ENCODE assay signal across 8 mouse cellular contexts in the genomic region with DNA sequence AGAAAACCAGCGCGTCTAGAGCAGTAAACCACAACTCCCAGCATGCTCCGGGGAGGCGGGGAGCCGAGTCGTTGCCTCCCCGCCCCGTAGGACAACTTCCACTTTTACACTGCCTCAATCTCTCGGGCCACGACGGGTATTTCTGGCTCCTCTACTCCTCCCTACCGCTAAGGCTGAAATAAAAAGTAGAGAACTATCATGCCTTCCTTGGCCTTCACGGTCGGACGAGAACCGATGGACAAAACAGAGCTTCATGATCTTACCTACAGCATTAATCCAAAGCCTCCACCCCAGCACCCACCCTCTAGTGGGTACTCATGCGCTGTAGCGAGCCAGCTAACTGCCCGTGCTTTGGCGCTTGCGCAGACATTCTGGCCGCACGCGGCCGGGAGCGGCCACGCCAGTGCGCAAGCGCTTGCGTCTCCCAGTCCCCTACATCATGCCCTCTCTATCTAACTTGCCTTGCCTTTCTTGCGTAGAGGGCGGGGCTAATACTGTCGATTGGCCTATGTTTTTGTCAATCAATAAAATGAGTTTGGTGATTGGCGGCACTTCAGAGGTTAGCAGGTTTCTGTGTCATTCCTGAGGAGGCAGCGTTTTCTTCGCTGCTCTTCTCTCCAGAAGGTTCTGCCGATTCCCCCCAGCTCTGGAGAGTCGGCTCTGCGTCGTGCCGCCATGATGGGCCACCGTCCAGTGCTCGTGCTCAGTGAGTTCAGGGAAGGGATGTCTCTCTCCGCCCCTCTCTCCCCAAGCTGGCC. TPM values are rescaled to one million over a fixed set of nuclear protein-coding genes. Genes with fewer than 3 reads are reported as not detected.
DNase-seq lines count a peak whose midpoint lies in the region; ATAC-seq and TF ChIP-seq lines count a peak whose summit lies in the region.

Gene Tsacc (minus strand): TSS at position 439 of the 758 bp plus-strand sequence.
Gene Cct3 (plus strand): TSS at position 556 of the 758 bp plus-strand sequence.

- H3K36me3 ChIP-seq in C2C12 (ENCODE audit: control insufficient read depth, insufficient read depth) (peaks cover 35% of the 10 kb centered on the region), myocyte (ENCODE audit: control insufficient read depth, insufficient read depth) (peaks cover 28% of the 10 kb centered on the region)
- peaks cover 33% of the 10 kb centered on the region for H3K36me3 ChIP-seq in erythroblast, embryonic 14.5 days (ENCODE audit: control insufficient read depth)
- peaks cover 12% of the 10 kb centered on the region for H3K36me3 ChIP-seq in heart, embryonic 11.5 days (ENCODE audit: control insufficient read depth, insufficient read depth, low read length)
- H3K36me3 ChIP-seq in kidney, embryonic 16.5 days (ENCODE audit: insufficient read depth, low read length) = peaks cover 23% of the 10 kb centered on the region
- peaks cover 24% of the 10 kb centered on the region for H3K36me3 ChIP-seq in liver, adult 2 months (ENCODE audit: control insufficient read depth, insufficient read depth, low read length)
- H3K36me3 ChIP-seq in splenic B cell, adult 2 months (ENCODE audit: control insufficient read depth, insufficient read depth, low read length, poor library complexity, severe bottlenecking) = peaks cover 12% of the 10 kb centered on the region

- ATAC-seq in heart, embryonic 11.5 days (replicated peaks; ENCODE audit: insufficient number of reproducible peaks, low FRiP score, low TSS enrichment) = peak; percentile 97
- peak; percentile 99 for ATAC-seq in kidney, embryonic 16.5 days (ENCODE audit: low FRiP score, low TSS enrichment)

- H3K4me3 ChIP-seq in C2C12 (ENCODE audit: insufficient read depth, poor library complexity, severe bottlenecking) (peak within 1 kb of the TSS; percentile 78), myocyte (peak within 1 kb of the TSS; percentile 78)
- H3K4me3 ChIP-seq in erythroblast, embryonic 14.5 days (replicated peaks) = peak within 1 kb of the TSS; percentile 79
- peak within 1 kb of the TSS; percentile 81 for H3K4me3 ChIP-seq in heart, embryonic 11.5 days (ENCODE audit: low read depth, low read length)
- peak within 1 kb of the TSS; percentile 97 for H3K4me3 ChIP-seq in kidney, embryonic 16.5 days (ENCODE audit: low read length)
- peak within 1 kb of the TSS; percentile 86 for H3K4me3 ChIP-seq in liver, adult 2 months (ENCODE audit: insufficient read depth, low read depth, low read length)

- peaks cover 45% of the 10 kb centered on the region for H3K79me3 ChIP-seq in C2C12 (ENCODE audit: low read depth)

- peaks cover 40% of the 10 kb centered on the region for H3K4me1 ChIP-seq in erythroblast, embryonic 14.5 days (ENCODE audit: control insufficient read depth)
- H3K4me1 ChIP-seq in heart, embryonic 11.5 days (ENCODE audit: control insufficient read depth, insufficient read depth, low read length) = peaks cover 8% of the 10 kb centered on the region
- peaks cover 18% of the 10 kb centered on the region for H3K4me1 ChIP-seq in kidney, embryonic 16.5 days (ENCODE audit: insufficient read depth, low read length)
- peaks cover 2% of the 10 kb centered on the region; the same call in 1 of the 2 replicates for H3K4me1 ChIP-seq in liver, adult 2 months (ENCODE audit: control insufficient read depth, insufficient read depth, low read length)

- H3K79me2 ChIP-seq in C2C12 (ENCODE audit: control insufficient read depth, insufficient read depth) (peaks cover 48% of the 10 kb centered on the region), myocyte (ENCODE audit: control insufficient read depth, insufficient read depth) (peaks cover 44% of the 10 kb centered on the region)
- H3K79me2 ChIP-seq in liver, adult 2 months (ENCODE audit: control insufficient read depth, insufficient read depth, low read length) = peaks cover 8% of the 10 kb centered on the region

- peak within 1 kb of the TSS; percentile 90 for H3K4me2 ChIP-seq in heart, embryonic 11.5 days
- H3K4me2 ChIP-seq in kidney, embryonic 16.5 days (replicated peaks; ENCODE audit: low read depth, low read length) = peak within 1 kb of the TSS; percentile 74
- H3K4me2 ChIP-seq in myocyte (ENCODE audit: low read depth) = peak within 1 kb of the TSS; percentile 90

- WGBS in heart, embryonic 11.5 days (ENCODE audit: insufficient replicate concordance) = under 1% methylated on average over 44 of the region's 44 CpGs
- WGBS in kidney, embryonic 16.5 days = under 1% methylated on average over 44 of the region's 44 CpGs
- under 1% methylated on average over 44 of the region's 44 CpGs for WGBS in liver, adult 2 months

- no peaks in the 10 kb centered on the region for H3K27me3 ChIP-seq in C2C12 (ENCODE audit: control insufficient read depth, insufficient read depth, insufficient read length)
- no peaks in the 10 kb centered on the region for H3K27me3 ChIP-seq in erythroblast, embryonic 14.5 days (ENCODE audit: control insufficient read depth)
- no peaks in the 10 kb centered on the region for H3K27me3 ChIP-seq in heart, embryonic 11.5 days (ENCODE audit: control insufficient read depth, insufficient read depth, low read length)
- no peaks in the 10 kb centered on the region for H3K27me3 ChIP-seq in kidney, embryonic 16.5 days (ENCODE audit: insufficient read depth, low read length)
- no peaks in the 10 kb centered on the region for H3K27me3 ChIP-seq in liver, adult 2 months (ENCODE audit: control insufficient read depth, insufficient read depth, low read length)
- no peaks in the 10 kb centered on the region for H3K27me3 ChIP-seq in myocyte (ENCODE audit: control insufficient read depth, insufficient read depth, insufficient read length)
- no peaks in the 10 kb centered on the region for H3K27me3 ChIP-seq in splenic B cell, adult 2 months (ENCODE audit: control insufficient read depth, insufficient read depth, low read length, poor library complexity, severe bottlenecking)

- peak; percentile 100 for DNase-seq in brain, embryonic 14.5 days (ENCODE audit: low read depth)
- DNase-seq in liver, adult 2 months (ENCODE audit: extremely low read depth, low read depth, low spot score) = peak; percentile 99
- peak; percentile 100 for DNase-seq in splenic B cell, adult 2 months (ENCODE audit: low read depth, low spot score)

- TF ChIP-seq POLR2A in brain, embryonic 14.5 days (IDR thresholded peaks at IDR 0.05; ENCODE audit: borderline replicate concordance, extremely low read depth, insufficient read depth, insufficient read length, poor library complexity, severe bottlenecking) = peak; percentile 56; the same call in 1 of the 2 replicates
- TF ChIP-seq POLR2A in liver, adult 2 months (IDR thresholded peaks at IDR 0.05; ENCODE audit: extremely low read depth, insufficient read depth, low read length) = peak; percentile 67
- peak; percentile 80 for TF ChIP-seq POLR2A in myocyte (IDR thresholded peaks at IDR 0.05; ENCODE audit: insufficient read length, low read depth)

- H3K9ac ChIP-seq in heart, embryonic 11.5 days (ENCODE audit: low read depth, low read length) = peak within 1 kb of the TSS; percentile 84
- peak within 1 kb of the TSS; percentile 97 for H3K9ac ChIP-seq in kidney, embryonic 16.5 days (replicated peaks; ENCODE audit: low read length)
- H3K9ac ChIP-seq in liver, adult 2 months (ENCODE audit: low read depth, low read length) = peak within 1 kb of the TSS; percentile 85

- no peak for TF ChIP-seq CTCF in C2C12 (IDR thresholded peaks at IDR 0.05; ENCODE audit: control insufficient read depth, insufficient read depth, insufficient read length)
- peak; percentile 36; the same call in 1 of the 2 replicates for TF ChIP-seq CTCF in brain, embryonic 14.5 days (IDR thresholded peaks at IDR 0.05; ENCODE audit: borderline replicate concordance, extremely low read depth, insufficient read depth, insufficient read length)
- TF ChIP-seq CTCF in liver, adult 2 months (IDR thresholded peaks at IDR 0.05; ENCODE audit: low read depth, low read length) = 0 out of 2 replicates have a peak, but pooled peaks have one; percentile 12

- H3ac ChIP-seq in C2C12 (ENCODE audit: control insufficient read depth, insufficient read length, low read depth) = peak within 1 kb of the TSS; percentile 90
- H3ac ChIP-seq in myocyte (ENCODE audit: control insufficient read depth, insufficient read length) = peak within 1 kb of the TSS; percentile 29

- no peaks in the 10 kb centered on the region for H3K9me3 ChIP-seq in erythroblast, embryonic 14.5 days (ENCODE audit: control insufficient read depth, low read length)
- H3K9me3 ChIP-seq in heart, embryonic 11.5 days (replicated peaks; ENCODE audit: control insufficient read depth, low read length) = no peaks in the 10 kb centered on the region
- no peaks in the 10 kb centered on the region for H3K9me3 ChIP-seq in kidney, embryonic 16.5 days (ENCODE audit: low read length)

- peak within 1 kb of the TSS; percentile 96 for H3K27ac ChIP-seq in heart, embryonic 11.5 days (ENCODE audit: low read depth, low read length)
- H3K27ac ChIP-seq in kidney, embryonic 16.5 days (ENCODE audit: low read length) = peak within 1 kb of the TSS; percentile 96
- peak within 1 kb of the TSS; percentile 82 for H3K27ac ChIP-seq in liver, adult 2 months (replicated peaks; ENCODE audit: insufficient read depth, low read depth, low read length)

TF ChIP-seq in C2C12, 6 proteins besides CTCF, POLR2A, EP300 and RAD21:
- peak; percentile 88 for TF ChIP-seq MAX (IDR thresholded peaks at IDR 0.05)
- TF ChIP-seq MYOD1 (IDR thresholded peaks at IDR 0.05; ENCODE audit: control insufficient read depth, insufficient read length, low read depth) = no peak

TF ChIP-seq in myocyte, 11 proteins besides CTCF, POLR2A, EP300 and RAD21 (continues in another document):
- TF ChIP-seq MYOG (IDR thresholded peaks at IDR 0.05; ENCODE audit: control insufficient read depth in 1 of 3, insufficient read depth in 1 of 3, insufficient read length in 2 of 3, low read depth in 2 of 3) (no peak), E2F4 (IDR thresholded peaks at IDR 0.05; ENCODE audit: insufficient read depth) (no peak), MAX (IDR thresholded peaks at IDR 0.05; ENCODE audit: low read depth) (no peak)

RNA-seq across cellular contexts. Expression of gene Tsacc, which starts in this region (rescaled TPM):
- polyA plus RNA-seq in C2C12 (2012; fragmentation: generic; extraction: Trizol) = 2.3 TPM
- 3.0 and 3.6 TPM in 2 replicates for polyA plus RNA-seq in brain, embryonic 14.5 days (2012; rRNA removed)
- polyA plus RNA-seq in erythroblast, embryonic 14.5 days (2012) = 0.08 and 0.12 TPM in 2 replicates
- polyA plus RNA-seq in heart, embryonic 11.5 days (2014; fragmentation: Nextera tagmentation; extraction: Ambion mirVana) = 12.8 and 14.9 TPM in 2 replicates
- 12.3 and 15.3 TPM in 2 replicates for polyA plus RNA-seq in kidney, embryonic 16.5 days (2015; fragmentation: Nextera tagmentation; extraction: Ambion mirVana)
- 4.3 and 6.0 TPM in 2 replicates for total RNA-seq in liver, adult 2 months (2014; rRNA removed)
- polyA plus RNA-seq in liver, adult 2 months (2012; rRNA removed) = 3.4 and 3.6 TPM in 2 replicates
- 2.7 TPM for polyA plus RNA-seq in myocyte (2012; fragmentation: generic; extraction: Trizol)

RNA-seq across cellular contexts. Expression of gene Cct3, which starts in this region (rescaled TPM):
- polyA plus RNA-seq in C2C12 (2012; fragmentation: generic; extraction: Trizol) (628 TPM), myocyte (2012; fragmentation: generic; extraction: Trizol) (409 TPM)
- polyA plus RNA-seq in brain, embryonic 14.5 days (2012; rRNA removed) = 337 and 373 TPM in 2 replicates
- polyA plus RNA-seq in erythroblast, embryonic 14.5 days (2012) = 1.6 and 3.8 TPM in 2 replicates
- 491 and 516 TPM in 2 replicates for polyA plus RNA-seq in heart, embryonic 11.5 days (2014; fragmentation: Nextera tagmentation; extraction: Ambion mirVana)
- 575 and 599 TPM in 2 replicates for polyA plus RNA-seq in kidney, embryonic 16.5 days (2015; fragmentation: Nextera tagmentation; extraction: Ambion mirVana)
- 104 and 130 TPM in 2 replicates for total RNA-seq in liver, adult 2 months (2014; rRNA removed)
- polyA plus RNA-seq in liver, adult 2 months (2012; rRNA removed) = 78.2 and 79.7 TPM in 2 replicates

Comparison
In these comparisons a context has a peak if more than half of its experiments do, and no peak if none do; other contexts are left out.
1. Peak in every context shown above with its lines: DNase-seq, ATAC-seq, H3K4me3 ChIP-seq and H3K27ac ChIP-seq.
2. RNA of gene Cct3 (polyA plus RNA-seq): 628 TPM in C2C12 (single experiment), 575 to 599 TPM in kidney, embryonic 16.5 days, 491 to 516 TPM in heart, embryonic 11.5 days, 409 TPM in myocyte (single experiment), 337 to 373 TPM in brain, embryonic 14.5 days and 78.2 to 79.7 TPM in liver, adult 2 months; 1.6 to 3.8 TPM in erythroblast, embryonic 14.5 days; every median in the first group is over 10 times any median in the second.